Mouse (Mus musculus): ENCODE data around the gene Bivm.

Bivm gene

DNA sequence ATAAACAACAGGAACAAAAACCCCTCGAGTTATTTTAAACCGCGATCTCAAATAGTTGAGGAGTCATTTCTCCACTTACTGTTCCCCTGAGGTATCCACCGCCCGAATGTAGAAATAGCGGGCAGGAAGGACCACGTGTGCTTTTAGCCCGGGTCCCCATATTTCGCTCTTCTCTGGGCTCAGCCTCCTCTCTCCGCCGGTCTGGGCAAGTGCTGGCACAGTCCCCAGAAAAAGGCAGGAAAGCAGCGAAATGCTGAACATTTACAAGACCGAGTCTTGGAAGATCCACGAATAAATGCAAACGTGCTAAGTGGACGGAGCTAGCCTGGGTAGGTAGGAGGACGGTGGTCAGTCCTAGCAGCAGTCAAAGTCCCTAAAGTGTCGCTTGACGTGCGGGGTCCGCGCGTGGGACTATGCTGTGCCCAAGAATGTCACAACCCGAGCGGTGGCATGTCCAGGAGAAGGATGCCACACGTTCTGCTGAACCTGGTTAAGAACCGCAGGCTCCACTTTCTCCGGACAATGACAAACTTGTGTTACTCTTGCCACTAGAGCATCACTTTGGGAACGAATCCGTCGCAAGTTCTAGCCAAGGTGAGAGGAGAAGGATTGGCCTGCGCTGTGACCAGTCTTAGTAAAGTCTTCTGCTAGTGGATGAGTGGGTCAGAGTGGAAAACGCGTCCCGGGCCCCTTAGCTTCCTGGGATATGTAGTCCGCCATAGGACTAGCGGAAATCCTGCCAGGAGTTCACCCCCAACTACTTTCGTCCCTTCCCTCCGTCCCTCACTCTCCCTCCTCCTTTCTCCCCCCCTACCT, at the start of gene Bivm, which contains the start of gene Kdelc1:
TSS of gene Bivm (plus strand) at position 719 of the 816 bp plus-strand sequence.
TSS of gene Kdelc1 (minus strand) at position 570 of the 816 bp plus-strand sequence.
- peak; percentile 95 for DNase-seq

DNA sequence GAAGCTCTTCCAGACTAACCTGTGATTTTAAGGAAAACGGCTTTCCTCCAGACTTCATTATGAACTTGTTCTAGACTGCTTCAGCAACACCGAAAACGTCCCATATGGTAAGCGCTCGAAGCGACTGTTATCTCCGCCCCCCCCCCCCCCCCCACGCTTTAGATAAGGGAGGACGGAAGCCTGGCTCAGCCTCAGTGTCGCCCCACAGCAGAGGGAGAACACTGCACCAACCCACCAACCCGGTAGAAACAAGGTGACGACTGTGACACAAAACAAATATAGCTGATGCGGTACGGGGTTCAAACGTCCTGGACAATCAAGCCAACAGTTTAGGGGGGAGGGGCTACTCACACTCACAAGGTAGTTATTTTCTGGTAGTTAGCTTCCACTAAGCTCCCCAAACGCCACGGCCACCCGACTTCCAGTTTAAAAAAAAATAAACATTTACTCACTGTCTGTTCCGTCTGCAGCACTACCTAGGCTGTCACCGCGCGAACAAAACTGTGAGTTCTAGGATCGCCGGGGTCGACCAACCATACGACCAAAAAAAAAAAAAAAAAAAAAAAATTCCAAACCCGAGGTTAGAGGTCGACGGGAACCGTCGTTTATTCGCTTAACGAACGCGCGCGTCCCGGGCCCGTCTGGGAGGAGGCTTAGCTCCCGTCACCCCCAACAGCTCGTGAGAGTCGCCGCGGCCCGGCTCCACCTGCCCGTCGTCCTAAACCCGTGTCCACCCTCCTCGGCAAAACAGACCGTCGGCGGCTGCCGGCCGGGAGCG, 17.1 kb upstream of the Bivm start:
- DNase-seq: peak; percentile 21

DNA sequence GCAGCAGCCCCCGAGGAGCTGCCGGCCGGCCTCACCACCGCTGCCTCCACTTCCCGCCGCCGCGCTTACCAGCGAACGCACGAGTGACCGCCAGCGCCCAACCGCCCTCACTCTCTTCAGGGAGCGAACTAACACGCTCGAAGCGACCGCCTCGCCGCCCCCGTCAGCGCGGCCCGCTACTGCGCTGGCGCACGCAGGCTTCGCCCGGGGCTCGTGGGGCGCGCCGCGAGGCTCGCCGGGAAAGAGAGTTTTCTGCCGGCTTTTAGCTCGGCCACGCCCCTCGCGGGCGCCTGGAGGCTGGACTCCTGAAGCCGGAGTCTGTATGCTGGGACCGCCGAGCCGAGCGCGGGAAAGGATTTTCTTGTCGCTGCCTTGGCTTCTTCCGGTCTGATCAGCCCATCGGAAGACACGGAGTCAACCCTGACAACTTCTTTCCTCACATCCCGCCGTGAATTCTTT, 16.5 kb upstream of the Bivm start, which contains the start of gene Tex30:
TSS of gene Tex30 (minus strand) at position 183 of the 459 bp plus-strand sequence.
- peak; percentile 93 for DNase-seq

DNA sequence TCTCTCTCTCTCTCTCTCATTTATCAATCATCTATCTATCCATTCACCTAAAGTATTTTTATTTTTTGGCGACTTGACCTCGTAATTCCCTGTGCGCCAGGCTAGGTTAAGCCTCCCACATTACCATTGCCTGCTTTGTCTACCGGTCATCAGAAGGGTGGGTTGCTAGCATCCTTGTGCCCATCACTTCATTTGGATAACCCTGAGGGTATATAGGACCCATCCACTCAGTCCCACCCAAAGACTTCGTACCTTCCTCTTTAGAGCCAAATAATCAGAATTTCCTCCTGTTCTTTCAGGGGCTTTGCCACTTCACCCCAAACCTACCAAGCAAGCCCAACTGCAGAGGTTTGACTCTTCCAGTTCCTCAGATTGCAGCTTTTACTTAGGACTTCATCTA, 15.8 kb upstream of the Bivm start:
- DNase-seq: no peak

DNA sequence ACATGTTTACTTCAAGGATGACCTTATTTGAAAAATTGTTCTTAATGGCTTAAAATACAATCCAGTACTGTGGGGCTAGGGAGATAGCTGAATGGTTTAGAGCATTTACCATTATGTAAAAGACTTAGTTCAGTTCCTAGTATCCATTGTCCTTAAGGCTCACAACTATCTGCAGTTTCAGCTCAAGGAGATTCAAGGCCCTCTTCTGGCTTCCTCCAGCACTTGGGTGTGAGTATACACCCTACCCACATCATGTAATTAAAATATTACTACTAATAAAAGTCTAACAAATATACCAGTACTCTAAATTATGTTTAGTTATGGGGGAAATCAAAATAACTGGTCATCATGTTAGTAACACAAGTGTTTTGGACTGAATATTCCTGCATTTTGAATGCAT, 1.2 kb upstream of the Bivm start:
- DNase-seq: no peak

DNA sequence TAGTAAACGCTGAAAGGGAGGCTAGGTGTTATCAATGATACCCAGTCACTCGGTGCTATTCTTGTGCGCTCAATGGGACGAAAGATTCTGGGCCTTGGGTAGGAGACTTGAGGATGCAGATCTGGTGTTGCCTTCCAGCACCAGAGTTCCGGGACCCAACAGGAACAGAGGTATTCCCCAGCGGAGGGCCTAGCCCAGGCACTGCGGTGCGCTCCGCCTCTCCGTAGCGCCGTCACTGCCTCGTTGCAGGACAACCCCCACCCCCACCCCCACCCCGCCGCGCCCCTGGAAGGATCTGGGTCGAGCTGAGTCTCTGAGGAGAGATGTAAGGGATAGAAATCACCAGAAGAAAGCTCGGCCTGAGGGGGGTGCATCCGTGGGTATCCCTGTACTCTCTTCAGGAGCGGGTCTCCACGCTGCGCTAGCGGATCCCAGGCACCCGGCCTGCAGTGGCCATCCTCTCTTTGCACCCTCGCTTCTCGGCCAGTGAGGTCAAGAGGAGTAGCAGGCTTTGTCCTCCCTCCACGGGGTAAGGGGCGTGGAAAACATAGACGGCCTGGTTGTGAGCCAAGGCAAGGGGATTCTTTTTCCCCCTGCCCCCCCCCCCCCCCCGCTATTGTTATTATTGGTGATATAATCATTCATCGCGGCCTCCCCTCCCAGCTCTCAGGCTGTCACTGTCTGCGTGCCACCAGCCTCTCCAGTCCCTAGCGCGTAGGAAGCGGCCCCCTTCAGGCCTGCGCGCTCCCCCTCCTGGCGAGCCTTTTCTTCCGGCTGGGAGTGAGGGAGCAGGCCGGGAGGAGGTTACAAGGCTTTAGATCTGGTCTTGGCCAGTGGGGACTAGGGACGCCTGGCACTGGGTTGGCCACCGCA, 680 bp downstream of the Bivm start:
- DNase-seq: peak; percentile 84

DNA sequence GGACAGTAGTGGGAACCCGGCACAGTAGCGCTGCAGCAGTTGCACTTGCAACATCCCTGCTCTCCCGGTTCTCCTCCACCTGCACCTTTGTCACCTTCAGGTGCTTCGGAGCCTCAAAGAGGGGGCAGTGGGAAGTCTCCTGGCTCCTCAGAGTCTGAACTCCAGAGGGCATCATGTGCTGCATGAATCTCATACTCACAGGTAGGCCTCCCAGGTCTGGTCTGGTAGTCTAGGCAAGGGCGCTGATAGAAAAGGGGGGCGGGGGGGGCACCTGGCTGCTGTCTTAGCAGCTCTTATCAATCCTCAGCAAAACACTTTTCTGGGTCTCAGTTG, 1.3 kb downstream of the Bivm start:
- no peak for DNase-seq

DNA sequence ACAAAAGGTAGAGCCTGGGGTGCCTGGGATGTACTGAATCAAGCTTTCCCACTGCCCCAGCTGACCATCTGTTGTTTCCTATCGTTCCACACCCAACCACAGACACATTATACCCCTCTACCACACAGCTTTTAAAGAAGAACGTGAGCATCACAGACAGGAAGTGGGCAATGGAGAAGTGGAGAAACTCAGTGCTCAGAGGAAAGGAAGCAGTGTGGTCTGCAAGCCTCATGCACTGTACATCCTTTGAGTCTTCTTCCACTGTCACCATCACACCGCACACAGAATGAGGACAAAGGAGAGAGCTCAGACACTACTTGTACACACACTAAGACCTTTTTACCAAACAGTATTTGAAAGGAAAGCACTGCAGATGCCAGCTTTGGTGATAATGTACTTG, 3.5 kb downstream of the Bivm start:
- DNase-seq: no peak

DNA sequence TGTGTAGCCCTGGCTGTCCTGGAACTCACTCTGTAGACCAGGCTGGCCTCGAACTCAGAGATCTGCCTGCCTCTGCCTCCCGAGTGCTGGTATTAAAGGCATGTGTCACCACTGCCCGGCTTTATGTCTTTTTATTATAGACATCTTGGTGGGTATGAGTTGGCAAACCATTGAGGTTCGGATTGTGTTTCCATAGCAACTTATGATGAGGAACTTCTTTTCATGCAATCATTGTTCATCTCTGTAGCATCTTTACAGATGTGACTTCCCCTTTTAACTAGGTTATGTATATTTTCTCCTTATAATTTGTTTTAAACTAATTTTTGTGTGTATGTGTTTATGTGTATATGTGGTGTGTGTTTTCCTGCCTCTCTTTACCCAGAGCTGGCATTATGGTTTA, 6.8 kb downstream of the Bivm start:
- no peak for DNase-seq

DNA sequence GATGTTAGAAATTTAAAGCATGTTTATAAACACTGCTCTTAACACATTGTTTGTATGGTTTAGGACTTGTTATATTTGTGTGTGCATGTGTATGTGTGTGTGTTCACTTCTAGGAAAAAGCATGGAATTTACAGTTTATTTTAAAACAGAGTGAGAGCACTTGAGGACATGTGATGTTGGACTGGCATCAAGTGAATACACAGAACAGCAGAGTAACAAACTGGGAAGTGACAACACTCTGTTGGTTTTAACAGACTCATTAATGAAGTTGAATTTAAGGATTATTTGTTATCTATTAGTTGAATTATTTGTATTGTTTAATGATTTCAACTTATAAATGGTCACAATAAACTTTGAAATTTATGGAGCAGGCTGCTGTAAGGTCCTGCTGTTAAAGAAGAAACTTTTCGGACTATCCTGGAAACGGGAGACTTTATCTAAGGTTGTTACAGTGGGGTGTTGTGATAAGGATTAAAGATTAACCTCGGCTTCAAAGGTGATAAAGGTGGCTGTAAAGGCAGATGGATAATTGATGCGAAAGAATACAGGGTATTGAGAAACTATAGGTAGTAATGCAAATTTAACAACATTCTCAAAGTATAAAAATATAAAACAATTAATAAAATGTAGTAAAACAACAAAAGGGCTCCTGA, 11.3 kb downstream of the Bivm start:
- no peak for DNase-seq

DNA sequence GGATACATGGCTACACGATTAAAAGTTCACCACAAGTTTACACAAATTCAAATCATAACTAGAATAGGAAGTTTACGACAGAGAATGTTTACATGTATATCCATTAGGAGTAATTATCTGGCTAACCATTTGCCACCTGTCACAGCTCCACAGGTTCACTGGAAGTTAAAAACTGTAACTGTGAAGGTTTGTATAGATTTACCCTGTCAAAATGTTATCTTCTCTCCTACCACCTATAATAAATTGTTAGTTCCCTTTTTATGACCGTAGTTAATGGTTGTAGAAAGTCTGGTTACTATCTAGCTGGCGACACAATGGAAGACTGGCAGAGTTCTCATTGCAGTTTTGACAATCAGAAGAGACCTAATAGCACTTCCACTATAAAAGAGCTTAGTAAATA, 21.5 kb downstream of the Bivm start:
- DNase-seq: no peak

DNA sequence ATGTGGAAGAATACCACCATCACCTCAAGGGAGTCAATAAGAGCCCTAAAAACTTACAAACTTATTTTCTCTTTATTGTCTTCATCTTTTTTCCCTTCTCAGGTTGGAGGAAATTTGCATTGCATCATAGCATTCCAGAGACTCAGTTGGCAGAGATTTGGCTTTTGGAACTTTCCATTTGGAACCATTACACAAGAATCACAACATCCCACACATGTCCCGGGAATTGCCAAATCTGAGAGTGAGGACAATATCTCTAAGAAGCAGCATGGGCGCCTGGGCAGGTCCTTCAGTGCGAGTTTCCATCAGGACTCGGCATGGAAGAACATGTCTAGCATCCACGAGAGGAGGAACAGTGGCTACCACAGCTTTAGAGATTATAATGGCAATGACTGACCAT, 24.0 kb downstream of the Bivm start:
- no peak for DNase-seq

DNA sequence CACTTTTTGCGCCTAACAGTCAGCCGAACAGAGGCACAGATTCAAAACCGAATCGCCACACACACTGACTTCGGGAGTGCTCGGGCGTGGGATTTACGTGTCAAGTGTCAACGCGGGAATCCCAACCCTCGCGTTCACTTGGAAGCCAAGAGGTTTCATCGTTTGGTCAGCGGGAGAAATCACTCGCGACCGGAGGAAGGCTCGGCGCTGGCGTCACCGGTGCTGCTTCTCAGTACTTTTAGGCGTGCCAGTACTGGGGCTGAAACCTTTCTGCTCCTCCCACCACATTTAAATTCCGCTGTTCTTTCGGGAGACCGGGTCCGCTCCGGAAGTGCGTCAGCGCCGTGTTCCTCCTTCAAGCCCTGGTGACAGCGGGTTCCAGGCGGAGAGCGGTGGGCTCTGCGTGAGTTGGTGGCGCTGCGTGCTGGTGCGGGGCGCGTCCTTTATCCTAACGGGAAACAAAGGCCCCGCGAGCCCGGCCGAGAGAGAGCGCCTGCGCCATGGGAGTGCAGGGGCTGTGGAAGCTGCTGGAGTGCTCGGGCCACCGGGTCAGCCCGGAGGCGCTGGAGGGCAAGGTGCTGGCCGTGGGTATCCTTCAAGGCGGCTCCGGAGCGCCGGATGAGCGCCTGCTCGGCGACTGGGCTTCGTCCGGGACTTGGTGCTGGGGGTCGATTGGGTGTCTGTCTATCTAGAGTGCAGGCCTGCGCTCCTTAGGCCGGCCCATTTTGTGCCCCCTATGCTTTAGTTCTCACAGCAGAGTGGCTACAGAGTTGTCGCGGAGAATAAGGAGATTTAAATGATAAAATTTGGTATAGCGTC, 29.0 kb downstream of the Bivm start, which contains the start of gene Ercc5:
TSS of gene Ercc5 (plus strand) at position 182 of the 819 bp plus-strand sequence.
- DNase-seq: peak; percentile 89

DNA sequence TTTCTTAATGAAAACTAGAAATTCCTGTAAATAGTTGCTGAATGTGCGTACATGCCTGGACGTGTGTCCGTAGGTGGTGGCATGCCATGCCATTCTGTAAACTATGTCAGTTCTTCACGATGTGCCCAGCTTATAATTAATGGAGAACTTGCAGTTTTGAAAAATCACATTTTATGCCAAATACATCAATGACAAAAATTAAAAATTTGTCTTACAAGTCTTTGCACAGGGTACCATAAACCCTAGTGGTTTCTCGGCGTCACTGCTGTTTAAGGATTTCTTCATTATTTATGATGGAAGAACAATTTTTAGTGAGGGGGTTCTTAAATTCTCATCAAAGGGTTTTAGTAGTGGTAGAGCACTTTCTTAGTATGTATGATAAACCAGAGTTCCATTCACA, 29.9 kb downstream of the Bivm start:
- DNase-seq: no peak

DNA sequence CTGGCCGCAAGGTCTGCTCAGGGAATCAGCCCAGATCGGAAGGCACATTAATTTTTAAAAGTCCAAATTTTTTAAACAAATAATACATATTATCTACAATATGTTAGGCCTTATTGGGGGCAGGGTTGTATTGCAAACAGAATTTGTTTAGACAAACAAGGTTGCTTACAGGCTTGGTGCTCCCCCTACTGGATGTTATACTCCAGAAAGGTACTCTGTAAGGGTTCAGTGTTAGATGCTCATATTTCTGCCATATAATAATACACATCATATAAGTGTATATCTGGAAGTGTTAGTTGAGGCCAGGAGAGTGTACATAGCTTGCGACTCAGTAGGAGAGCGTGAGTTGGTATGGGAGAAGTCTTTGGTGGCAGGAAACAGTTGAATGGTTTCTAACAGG, 36.5 kb downstream of the Bivm start:
- no peak for DNase-seq

DNA sequence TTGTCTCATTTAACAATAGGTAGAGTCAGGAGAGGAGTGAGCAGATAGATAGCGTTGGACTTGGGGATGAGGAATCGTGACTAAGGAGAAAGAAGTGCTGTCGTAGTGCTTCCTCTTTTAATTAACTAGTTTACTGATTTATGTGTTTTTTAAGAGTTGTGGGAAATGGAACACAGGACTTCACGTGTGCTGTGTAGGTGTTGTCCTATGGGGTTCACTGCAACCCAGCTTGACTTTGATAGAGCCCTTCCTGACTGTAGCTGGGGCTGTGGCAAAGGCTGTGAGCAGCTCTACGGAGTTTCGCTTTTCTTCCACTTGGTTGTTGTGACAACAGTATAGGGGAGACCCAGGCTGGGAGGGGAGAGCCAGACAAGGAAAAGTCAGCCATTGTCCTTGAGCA, 39.6 kb downstream of the Bivm start:
- DNase-seq: no peak

DNA sequence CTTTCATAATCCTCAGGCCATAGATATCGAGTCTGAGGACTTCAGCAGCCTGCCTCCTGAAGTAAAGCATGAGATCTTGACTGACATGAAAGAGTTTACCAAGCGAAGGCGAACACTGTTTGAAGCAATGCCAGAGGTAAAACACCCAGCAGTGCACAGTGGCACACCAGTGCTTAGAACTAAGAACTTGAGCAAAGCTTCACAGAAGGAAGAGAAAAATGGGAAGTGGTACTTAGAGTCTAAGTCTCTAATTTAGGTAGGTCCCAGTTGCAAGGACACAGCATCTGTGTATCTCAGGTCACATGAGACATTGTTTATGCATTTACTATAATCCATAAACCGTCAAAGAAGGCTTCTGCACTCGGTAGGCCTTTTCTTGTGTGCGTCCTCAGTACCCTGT, 43.1 kb downstream of the Bivm start:
- no peak for DNase-seq

DNA sequence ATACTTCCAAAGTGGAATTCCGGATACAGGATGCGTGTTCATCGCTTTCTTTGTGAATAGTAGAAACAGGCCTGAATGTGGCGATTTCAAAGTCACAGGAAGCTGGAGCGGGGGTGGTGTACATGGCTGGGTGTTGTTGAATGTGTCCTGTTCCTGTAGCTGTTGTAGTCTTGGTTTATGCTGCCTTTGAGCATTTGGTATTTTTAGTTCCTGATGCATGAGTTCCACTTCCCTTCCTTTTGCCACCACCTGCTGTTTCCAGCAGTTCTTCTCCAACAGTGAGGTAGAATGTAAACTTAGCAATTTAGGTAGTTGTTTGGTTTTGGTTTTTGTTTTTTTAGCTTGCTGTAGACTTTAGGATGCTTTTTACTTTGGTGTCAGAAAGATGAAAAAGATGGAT, 43.6 kb downstream of the Bivm start:
- DNase-seq: no peak

DNA sequence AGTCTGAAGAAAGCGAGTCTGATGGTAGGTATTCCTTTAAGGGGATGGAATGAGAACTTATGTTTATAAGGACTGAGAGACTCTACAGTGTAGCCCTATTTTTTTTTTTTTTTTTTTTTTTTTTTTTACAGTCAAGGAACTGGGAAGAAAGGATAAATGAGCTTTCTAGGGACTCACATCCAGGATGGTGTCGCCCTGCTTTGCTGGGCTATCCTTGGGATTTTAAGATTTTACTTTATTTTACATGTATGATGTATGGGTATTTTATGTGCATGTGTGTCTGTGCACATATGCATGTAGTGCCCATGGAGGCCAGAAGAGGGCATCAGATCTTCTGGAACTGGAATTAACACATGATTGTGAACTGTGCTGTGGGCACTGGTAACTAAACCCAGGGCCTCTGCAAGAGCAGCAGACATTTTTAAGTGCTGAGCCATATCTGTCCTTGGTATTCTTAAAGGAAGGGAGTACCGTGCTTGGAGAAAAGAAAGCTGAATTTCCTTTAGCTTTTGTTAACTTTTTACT, 49.2 kb downstream of the Bivm start:
- no peak for DNase-seq

DNA sequence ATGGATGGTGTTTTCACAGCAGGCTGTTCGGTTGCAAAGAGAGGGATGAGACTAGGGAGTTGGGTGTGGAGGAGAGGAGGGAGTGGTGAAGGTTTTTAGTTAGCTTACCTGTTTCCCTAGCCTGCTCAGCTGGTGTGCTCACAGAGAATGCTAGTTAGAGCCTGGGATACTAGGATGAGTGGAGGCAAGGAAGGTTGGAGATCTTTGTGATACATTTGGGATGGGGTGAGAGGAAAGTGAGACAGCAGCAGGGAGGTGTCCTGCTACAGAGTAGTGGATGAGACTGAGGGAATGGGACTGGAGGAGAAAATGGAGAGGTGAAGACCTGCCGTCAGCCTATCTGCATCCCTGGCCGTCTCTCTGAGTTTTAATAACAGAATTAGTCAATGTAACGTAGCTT, 53.9 kb downstream of the Bivm start:
- DNase-seq: no peak

DNA sequence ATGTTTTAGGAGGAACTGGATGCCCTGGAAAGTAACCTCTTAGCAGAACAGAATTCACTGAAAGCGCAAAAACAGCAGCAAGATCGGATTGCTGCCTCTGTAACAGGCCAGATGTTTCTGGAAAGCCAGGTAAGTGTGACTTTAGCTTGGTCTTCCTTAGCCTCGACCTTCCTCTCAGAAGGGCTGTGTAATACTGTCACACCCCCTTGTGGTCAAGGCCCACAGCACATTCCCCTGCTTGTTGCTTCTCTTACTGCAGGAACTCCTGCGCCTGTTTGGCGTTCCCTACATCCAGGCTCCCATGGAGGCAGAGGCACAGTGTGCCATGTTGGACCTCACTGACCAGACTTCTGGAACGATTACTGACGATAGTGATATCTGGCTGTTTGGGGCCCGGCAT, 55.1 kb downstream of the Bivm start:
- DNase-seq: no peak
